Mouse (Mus musculus): ENCODE data around the gene Klk1b3.

- TF ChIP-seq POLR2A (IDR thresholded peaks at IDR 0.05; ENCODE audit: borderline replicate concordance, control insufficient read depth, low read depth, low read length) (no peak), CTCF (IDR thresholded peaks at IDR 0.05; ENCODE audit: control insufficient read depth, insufficient read depth, low read length) (no peak)
Observed at GRCm38 (mm10) chr7:44239913-44240312, 41.9 kb downstream of the Klk1b3 start.

All from bone marrow, adult 2 months (tissue).